Mouse (Mus musculus) gastrocnemius, postnatal 14 days (tissue): Measurements from ENCODE around the gene Vkorc1. TPM values are rescaled to one million over a fixed set of nuclear protein-coding genes. Genes with fewer than 3 reads are reported as not detected.

ENCODE experiments used
- total RNA-seq, 2 experiments: library from RNA; stranded (reverse); gene quantifications; 2 replicates each; pipeline ENCODE4 v1.2.3; 2021

Vkorc1 gene
- total RNA-seq, 2 experiments from 2014 or later: 23.4 to 30.0 TPM

Other genes starting within 250 kb of the Vkorc1 start
- gene Bcl7c, start 186.7 kb downstream of the Vkorc1 start, total RNA-seq: 10 to 100 TPM; 44.8 to 65.7 TPM
- gene Ctf1, start 182.9 kb downstream of the Vkorc1 start, total RNA-seq: 10 to 100 TPM; 12.1 to 14.6 TPM
- not detected for gene Ctf2, start 163.5 kb downstream of the Vkorc1 start, total RNA-seq
- gene Fbxl19, start 151.1 kb downstream of the Vkorc1 start, total RNA-seq: 1 to 10 TPM; 2.4 to 3.1 TPM
- gene Orai3, start 125.8 kb downstream of the Vkorc1 start, total RNA-seq: 1 to 10 TPM; 8.1 to 9.2 TPM
- 10 to 100 TPM; 15.6 to 17.4 TPM for gene Setd1a, start 118.9 kb downstream of the Vkorc1 start, total RNA-seq
- 1 to 10 TPM in 1 of 2 experiments, under 1 TPM in 1; 0.88 to 1.8 TPM for gene Gm49388, start 110.0 kb downstream of the Vkorc1 start, total RNA-seq
- 1 to 10 TPM; 6.9 to 8.1 TPM for gene Hsd3b7, start 95.0 kb downstream of the Vkorc1 start, total RNA-seq
- 10 to 100 TPM; 46.9 to 49.9 TPM for gene Stx4a, start 71.3 kb downstream of the Vkorc1 start, total RNA-seq
- gene Stx1b, start 71.1 kb downstream of the Vkorc1 start, total RNA-seq: 1 to 10 TPM; 1.1 to 2.2 TPM
- 10 to 100 TPM; 13.6 to 13.9 TPM for gene Zfp646, start 19.4 kb downstream of the Vkorc1 start, total RNA-seq
- gene Zfp668, start 18.8 kb downstream of the Vkorc1 start, total RNA-seq: 1 to 10 TPM; 4.6 to 4.9 TPM
- 1 to 10 TPM in 1 of 2 experiments, under 1 TPM in 1; 0.90 to 1.1 TPM for gene Prss53, start 4.6 kb downstream of the Vkorc1 start, total RNA-seq
- gene Gm21974, start 163 bp downstream of the Vkorc1 start, total RNA-seq: not detected
- 100 to 1,000 TPM; 103 to 113 TPM for gene Bckdk, start 8.5 kb upstream of the Vkorc1 start, total RNA-seq
- 10 to 100 TPM; 12.5 to 15.2 TPM for gene Kat8, start 16.9 kb upstream of the Vkorc1 start, total RNA-seq
- not detected for gene Prss8, start 34.5 kb upstream of the Vkorc1 start, total RNA-seq
- gene Prss36, start 51.1 kb upstream of the Vkorc1 start, total RNA-seq: 1 to 10 TPM; 6.5 to 8.2 TPM
- 100 to 1,000 TPM; 111 to 123 TPM for gene Fus, start 71.8 kb upstream of the Vkorc1 start, total RNA-seq
- gene Pycard, start 98.2 kb upstream of the Vkorc1 start, total RNA-seq: 1 to 10 TPM; 1.8 to 1.9 TPM
- 100 to 1,000 TPM; 246 TPM for gene Trim72, start 108.3 kb upstream of the Vkorc1 start, total RNA-seq
- gene Itgam, start 167.0 kb upstream of the Vkorc1 start, total RNA-seq: 1 to 10 TPM; 1.7 to 1.8 TPM
- not detected for gene Gm49368, start 167.1 kb upstream of the Vkorc1 start, total RNA-seq
- under 1 TPM; 0.23 to 0.27 TPM for gene Itgax, start 233.9 kb upstream of the Vkorc1 start, total RNA-seq